Mouse (Mus musculus) kidney, embryonic 14.5 days (tissue): ENCODE measurements around the gene Ddx18. TPM values are rescaled to one million over a fixed set of nuclear protein-coding genes. Genes with fewer than 3 reads are reported as not detected.

Experiments used
- ATAC-seq: fragments of 200-750 bp; cut with Nextera tagmentation; 2 replicates; pipeline ENCODE4 v1.8.0; 2017; ENCODE audit warnings: moderate number of reproducible peaks, mild to moderate bottlenecking, moderate TSS enrichment, moderate library complexity; ENCODE audit not compliant: low FRiP score, low TSS enrichment
- H3K27ac ChIP-seq: fragments of 300-500 bp; sonication (generic); 2 replicates; pipeline ENCODE4 v1.5.1; 2014; ENCODE audit warnings: low read depth, mild to moderate bottlenecking, low read length, moderate library complexity, mixed read lengths
- H3K27me3 ChIP-seq: fragments of 300-500 bp; sonication (generic); 2 replicates; pipeline ENCODE4 v1.6.1; 2014; ENCODE audit warnings: mild to moderate bottlenecking, low read length; ENCODE audit not compliant: control insufficient read depth, insufficient read depth
- H3K36me3 ChIP-seq: fragments of 300-500 bp; sonication (generic); 2 replicates; pipeline ENCODE4 v1.6.1; 2014; ENCODE audit warnings: low read length, mixed read lengths; ENCODE audit not compliant: control insufficient read depth, insufficient read depth
- H3K4me1 ChIP-seq: fragments of 300-500 bp; sonication (generic); 2 replicates; pipeline ENCODE4 v1.6.1; 2014; ENCODE audit warnings: low read length, mixed read lengths; ENCODE audit not compliant: control insufficient read depth, insufficient read depth
- H3K4me2 ChIP-seq: fragments of 300-500 bp; sonication (generic); replicated peaks from 2 replicates; pipeline ENCODE4 v1.6.1; 2014; ENCODE audit warnings: low read depth, mild to moderate bottlenecking, low read length
- H3K4me3 ChIP-seq: fragments of 300-500 bp; sonication (generic); 2 replicates; pipeline ENCODE4 v1.5.1; 2014; ENCODE audit warnings: mild to moderate bottlenecking, low read length
- H3K9ac ChIP-seq: fragments of 300-500 bp; sonication (generic); 2 replicates; pipeline ENCODE4 v1.6.1; 2014; ENCODE audit warnings: low read depth, mild to moderate bottlenecking, low read length, moderate library complexity
- H3K9me3 ChIP-seq: fragments of 300-500 bp; sonication (generic); 2 replicates; pipeline ENCODE4 v1.6.1; 2016; ENCODE audit warnings: low read length; ENCODE audit not compliant: control insufficient read depth
- WGBS: fragments of 180-500 bp; shearing (Covaris S2); extraction: QIAGEN DNeasy Blood & Tissue Kit; methylation state at CpG from one replicate; pipeline ENCODE4 v1.1.7; 2014; 5-methylcytosine and 5-hydroxymethylcytosine counted together
- polyA plus RNA-seq: library from polyadenylated mRNA; unstranded; fragments of >200 nt; fragmentation: Nextera tagmentation; extraction: Ambion mirVana; gene quantifications from 2 replicates; pipeline ENCODE4 v1.2.1, GENCODE M21; 2014

Gene Ddx18
- polyA plus RNA-seq, 1 experiment from 2014 or later, result 82.6 TPM

DNA sequence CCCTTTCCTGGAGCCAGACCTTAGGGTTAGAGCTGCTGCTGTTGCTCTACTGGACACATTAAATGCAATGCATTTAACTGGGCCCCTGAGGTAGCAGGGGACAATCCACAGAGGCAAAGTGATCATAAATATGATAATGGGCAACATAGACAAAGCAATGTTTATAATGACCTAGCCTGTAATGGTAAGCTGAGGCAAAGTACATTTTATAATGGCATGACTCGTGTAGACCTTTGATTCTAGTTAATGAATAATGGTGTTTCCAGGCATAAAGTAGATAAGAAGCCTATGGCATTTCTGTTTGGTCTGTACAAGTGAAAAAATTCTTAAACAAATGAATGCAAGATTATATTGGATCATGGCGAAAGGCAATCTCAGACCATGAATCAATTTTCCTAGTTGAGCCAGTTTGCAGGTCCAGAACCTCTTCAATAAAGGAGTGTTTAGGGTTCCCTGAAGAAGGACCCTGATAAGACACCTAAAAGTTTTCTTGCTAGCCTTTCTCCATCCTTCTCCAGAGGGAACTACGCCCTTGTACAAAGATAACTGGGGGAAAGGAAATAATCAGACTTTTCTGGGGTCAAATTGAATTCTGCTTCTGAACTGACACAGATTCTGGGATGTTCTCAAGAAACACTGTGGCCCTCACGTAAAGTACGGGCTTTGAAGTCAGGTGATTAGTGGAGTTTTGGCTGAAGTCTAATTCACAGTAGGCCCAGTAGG lies 13.5 kb upstream of the Ddx18 start:
- WGBS, result 80% methylated on average over 5 of the region's 5 CpGs
- H3K27me3 ChIP-seq, result no peaks in the 10 kb centered on the region
- no peaks in the 10 kb centered on the region for H3K36me3 ChIP-seq
- no peaks in the 10 kb centered on the region for H3K4me1 ChIP-seq
- ATAC-seq, result no peak
- H3K4me2 ChIP-seq, result no peak overlapping the region
- no peak overlapping the region for H3K9ac ChIP-seq
- no peaks in the 10 kb centered on the region for H3K9me3 ChIP-seq
- no peak overlapping the region for H3K4me3 ChIP-seq
- H3K27ac ChIP-seq, result no peak overlapping the region

DNA sequence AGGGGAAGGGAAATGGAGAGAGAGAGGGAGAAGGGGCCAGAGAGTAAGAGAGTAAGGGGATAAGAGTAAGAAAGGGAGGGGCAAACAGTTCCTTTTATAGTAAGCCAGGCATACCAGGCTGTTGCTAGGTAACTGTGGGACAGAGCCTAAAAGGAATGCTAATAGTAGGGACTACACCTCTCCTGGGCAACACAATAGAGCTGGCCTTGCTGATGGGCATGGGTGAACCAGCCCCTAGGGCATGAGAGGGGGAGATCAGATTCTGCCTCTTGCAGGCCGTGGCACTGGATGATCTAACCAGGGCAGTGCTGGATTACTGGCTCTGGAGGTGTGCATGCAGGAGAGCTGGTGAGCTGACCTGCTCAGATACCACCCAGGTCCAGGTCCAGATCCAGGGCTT lies 9.7 kb upstream of the Ddx18 start:
- Histone ChIP-seq H3K27me3 (no peaks in the 10 kb centered on the region), H3K9me3 (no peaks in the 10 kb centered on the region), H3K4me3 (no peak overlapping the region), H3K4me2 (no peak overlapping the region), H3K4me1 (no peaks in the 10 kb centered on the region), H3K9ac (no peak overlapping the region), H3K36me3 (no peaks in the 10 kb centered on the region), H3K27ac (no peak overlapping the region)
- ATAC-seq, result no peak
- WGBS, result 37% methylated on average over 1 of the region's 1 CpGs

DNA sequence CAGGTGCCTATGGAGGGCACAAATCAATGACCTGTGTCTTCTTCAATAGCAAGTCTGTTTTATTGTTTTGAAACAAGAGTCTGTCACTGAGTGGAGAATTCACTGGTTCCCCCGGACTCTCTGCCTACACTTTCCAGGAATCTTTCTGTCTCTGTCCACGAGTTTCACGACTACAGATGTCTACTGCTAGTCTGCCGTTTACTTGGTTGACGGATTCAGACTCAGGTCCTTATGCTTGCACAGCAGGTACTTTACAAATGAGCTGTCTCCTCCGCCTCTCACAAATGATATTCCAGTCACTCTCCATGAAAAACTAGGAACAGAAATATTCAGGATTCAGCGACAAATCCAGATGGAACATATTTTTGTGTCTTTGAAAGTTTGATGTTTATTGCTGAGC lies 2.7 kb upstream of the Ddx18 start:
- H3K27ac ChIP-seq, result no peak overlapping the region
- H3K4me3 ChIP-seq, result no peak overlapping the region
- H3K9me3 ChIP-seq, result no peaks in the 10 kb centered on the region
- H3K36me3 ChIP-seq, result no peaks in the 10 kb centered on the region
- H3K4me2 ChIP-seq, result no peak overlapping the region
- no peak for ATAC-seq
- WGBS, result 74% methylated on average over 7 of the region's 7 CpGs
- H3K9ac ChIP-seq, result no peak overlapping the region
- no peaks in the 10 kb centered on the region for H3K27me3 ChIP-seq
- H3K4me1 ChIP-seq, result peaks cover 3% of the 10 kb centered on the region; the same call in 1 of the 2 replicates

DNA sequence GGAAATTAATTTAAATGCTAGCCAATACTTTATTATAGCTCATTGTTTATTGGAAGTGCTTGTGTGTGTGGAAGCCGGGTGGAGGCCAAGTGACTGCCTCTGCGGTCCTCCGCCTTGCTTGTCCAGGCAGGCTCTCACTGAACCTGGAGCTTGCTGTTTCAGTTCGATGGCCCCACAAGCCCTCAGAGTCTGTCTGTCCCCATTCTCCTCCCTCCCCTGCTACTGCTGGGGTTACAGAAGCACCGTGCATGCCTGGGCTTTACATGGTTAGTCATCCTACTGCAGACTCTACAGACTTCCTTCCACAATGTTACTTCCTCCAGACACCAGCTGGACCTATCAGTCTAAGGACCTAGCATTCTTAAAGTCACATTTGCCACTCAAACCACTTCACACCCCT lies 9.9 kb downstream of the Ddx18 start:
- Histone ChIP-seq H3K27ac (no peak overlapping the region), H3K9me3 (no peaks in the 10 kb centered on the region), H3K27me3 (no peaks in the 10 kb centered on the region), H3K4me1 (no peaks in the 10 kb centered on the region), H3K36me3 (peaks cover 88% of the 10 kb centered on the region), H3K9ac (no peak overlapping the region), H3K4me2 (no peak overlapping the region), H3K4me3 (no peak overlapping the region)
- ATAC-seq, result no peak
- 96% methylated on average over 5 of the region's 5 CpGs for WGBS

DNA sequence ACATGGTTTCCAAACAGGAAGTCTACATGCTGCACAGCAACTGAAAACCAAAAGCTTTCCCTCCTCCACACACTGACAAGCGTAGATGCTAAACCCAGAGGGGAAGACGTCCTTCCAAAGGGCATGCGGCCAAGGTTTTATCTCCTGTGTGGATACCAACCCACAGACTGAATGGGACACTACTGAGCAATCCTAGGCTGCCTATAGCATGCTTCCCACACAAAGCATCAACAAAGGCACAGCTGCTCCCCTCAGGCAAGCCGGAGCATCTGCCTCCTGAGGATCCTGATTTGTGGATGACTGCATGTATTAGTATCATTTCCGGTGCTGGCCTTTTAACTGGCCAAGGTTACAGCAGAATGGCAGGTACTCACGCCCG lies 16.3 kb downstream of the Ddx18 start:
- Histone ChIP-seq H3K4me3 (no peak overlapping the region), H3K27ac (no peak overlapping the region), H3K9me3 (no peaks in the 10 kb centered on the region), H3K4me1 (no peaks in the 10 kb centered on the region), H3K27me3 (no peaks in the 10 kb centered on the region), H3K4me2 (no peak overlapping the region), H3K36me3 (peaks cover 40% of the 10 kb centered on the region), H3K9ac (no peak overlapping the region)
- WGBS, result 87% methylated on average over 7 of the region's 7 CpGs
- ATAC-seq, result no peak

DNA sequence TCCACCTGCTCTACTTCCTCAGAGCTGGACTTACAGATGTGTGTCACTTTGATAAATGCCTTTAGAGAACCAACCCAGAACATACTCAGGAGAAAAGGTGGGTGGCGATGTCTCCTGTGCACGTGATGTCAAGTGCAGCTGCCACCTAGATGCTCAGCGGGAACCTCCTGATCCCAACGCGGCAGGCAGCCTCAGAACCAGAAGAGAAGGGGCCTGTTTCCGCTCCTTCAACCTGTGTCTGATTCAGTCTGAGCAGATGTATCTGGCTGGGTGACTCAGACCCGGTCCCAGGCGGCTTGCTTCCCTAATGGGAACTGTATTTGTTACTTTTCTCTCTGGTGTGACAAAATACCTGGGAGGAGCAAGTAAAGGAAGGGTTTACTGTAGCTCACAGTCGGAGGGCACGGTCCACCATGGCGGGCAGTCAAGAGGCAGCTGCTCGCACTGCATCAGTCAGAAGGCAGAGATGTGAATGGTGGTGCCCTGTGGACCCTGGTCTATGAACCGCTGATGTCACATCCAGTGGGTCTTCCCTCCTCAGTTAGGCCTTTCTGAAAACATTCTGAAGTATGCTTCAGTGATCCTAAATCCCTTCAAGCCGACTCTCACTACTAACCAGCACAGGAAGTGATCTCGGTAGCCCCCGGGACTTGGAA lies 16.9 kb downstream of the Ddx18 start:
- Histone ChIP-seq H3K27ac (no peak overlapping the region), H3K9me3 (no peaks in the 10 kb centered on the region), H3K27me3 (no peaks in the 10 kb centered on the region), H3K4me2 (no peak overlapping the region), H3K4me3 (no peak overlapping the region), H3K9ac (no peak overlapping the region), H3K4me1 (no peaks in the 10 kb centered on the region), H3K36me3 (peaks cover 34% of the 10 kb centered on the region)
- WGBS, result 87% methylated on average over 16 of the region's 16 CpGs
- ATAC-seq, result no peak

DNA sequence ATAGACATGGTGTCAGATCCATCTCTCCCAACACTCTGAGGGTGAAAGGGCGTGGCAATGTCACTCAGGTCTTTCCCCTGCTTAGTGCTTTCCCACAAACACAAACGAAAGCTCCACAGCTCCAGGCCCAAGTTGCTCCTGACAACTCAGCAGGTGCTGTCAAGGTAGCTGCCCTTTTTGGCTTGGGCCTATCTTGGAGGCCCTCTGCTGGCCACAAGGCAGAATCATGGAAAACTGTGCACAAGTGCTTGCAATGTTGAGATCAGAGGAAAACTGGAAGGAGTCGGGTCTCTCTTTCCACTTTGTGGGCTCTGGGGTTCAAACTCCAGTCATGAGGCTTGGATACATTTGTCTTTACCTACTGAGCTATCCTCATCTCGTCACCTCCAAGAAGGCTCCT lies 18.3 kb downstream of the Ddx18 start:
- H3K36me3 ChIP-seq, result peaks cover 20% of the 10 kb centered on the region
- H3K4me2 ChIP-seq, result no peak overlapping the region
- no peaks in the 10 kb centered on the region for H3K4me1 ChIP-seq
- H3K4me3 ChIP-seq, result no peak overlapping the region
- no peaks in the 10 kb centered on the region for H3K9me3 ChIP-seq
- no peaks in the 10 kb centered on the region for H3K27me3 ChIP-seq
- no peak for ATAC-seq
- WGBS, result 74% methylated on average over 4 of the region's 4 CpGs
- H3K9ac ChIP-seq, result no peak overlapping the region
- no peak overlapping the region for H3K27ac ChIP-seq

DNA sequence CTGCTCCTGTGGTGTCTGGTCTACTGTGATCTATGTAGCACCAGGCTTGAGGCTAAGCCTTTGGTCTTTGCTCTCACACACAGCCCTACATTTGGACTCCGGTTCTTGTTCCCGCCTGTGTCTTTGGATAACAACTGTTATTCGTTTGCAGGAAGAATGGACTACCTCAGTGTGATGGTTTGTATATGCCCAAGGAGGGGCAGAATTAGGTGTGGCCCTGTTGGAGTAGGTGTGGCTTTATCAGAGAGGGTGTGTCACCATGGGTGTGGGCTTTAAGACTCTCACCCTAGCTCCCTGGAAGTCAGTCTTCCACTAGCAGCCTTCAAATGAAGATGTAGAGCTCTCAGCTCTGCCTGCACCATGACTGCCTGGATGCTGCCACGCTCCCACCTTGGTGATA lies 19.1 kb downstream of the Ddx18 start:
- H3K27me3 ChIP-seq, result no peaks in the 10 kb centered on the region
- H3K9me3 ChIP-seq, result no peaks in the 10 kb centered on the region
- no peak for ATAC-seq
- H3K27ac ChIP-seq, result no peak overlapping the region
- H3K4me2 ChIP-seq, result no peak overlapping the region
- 96% methylated on average over 4 of the region's 4 CpGs for WGBS
- H3K9ac ChIP-seq, result no peak overlapping the region
- no peak overlapping the region for H3K4me3 ChIP-seq
- peaks cover 14% of the 10 kb centered on the region for H3K36me3 ChIP-seq
- H3K4me1 ChIP-seq, result no peaks in the 10 kb centered on the region

DNA sequence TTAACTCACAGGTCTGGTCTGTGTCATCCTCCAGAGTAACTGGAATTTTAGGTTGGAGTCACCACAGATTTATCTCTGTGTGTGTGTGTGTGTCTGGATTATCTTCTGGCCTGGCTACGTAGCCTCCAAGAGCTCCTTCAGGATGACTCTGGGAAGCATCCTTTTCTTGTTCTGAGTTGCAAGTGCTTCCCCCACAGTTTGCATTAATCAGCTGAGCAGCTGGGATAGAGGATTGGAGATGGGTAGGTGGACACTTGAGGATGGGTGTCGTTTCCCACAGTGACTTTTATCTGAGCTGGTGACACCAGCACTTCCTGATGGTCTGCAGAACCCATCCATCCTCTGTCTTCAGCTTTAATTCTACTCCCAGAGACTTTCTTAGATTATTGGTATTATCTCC lies 20.9 kb downstream of the Ddx18 start:
- no peak for ATAC-seq
- WGBS, result 72% methylated on average over 2 of the region's 2 CpGs
- no peaks in the 10 kb centered on the region for H3K4me1 ChIP-seq

More for the DNA sequence above, 20.9 kb downstream of the Ddx18 start:
- no peak overlapping the region for H3K9ac ChIP-seq
- no peak overlapping the region for H3K4me3 ChIP-seq
- no peak overlapping the region for H3K4me2 ChIP-seq
- no peaks in the 10 kb centered on the region for H3K27me3 ChIP-seq
- no peaks in the 10 kb centered on the region for H3K9me3 ChIP-seq
- H3K27ac ChIP-seq, result no peak overlapping the region
- H3K36me3 ChIP-seq, result peaks cover 6% of the 10 kb centered on the region; the same call in 1 of the 2 replicates
